Mouse (Mus musculus): ENCODE measurements around the gene Hist1h4c.

GRCm38 (mm10) chr13:23716261-23717042, 18.2 kb upstream of the Hist1h4c start:
- TF ChIP-seq CTCF (IDR thresholded peaks at IDR 0.05; ENCODE audit: low read depth) (no peak), EP300 (optimal IDR thresholded peaks at IDR 0.05) (no peak)
